Mouse (Mus musculus): ENCODE data around the gene Mfrp.

- no peak for TF ChIP-seq POLR2A (IDR thresholded peaks at IDR 0.05; ENCODE audit: borderline replicate concordance, control insufficient read depth, low read depth, low read length)
- no peak for TF ChIP-seq CTCF (IDR thresholded peaks at IDR 0.05; ENCODE audit: control insufficient read depth, insufficient read depth, low read length)
Measured at GRCm38 (mm10) chr9:44135731-44136411, 34.3 kb downstream of the Mfrp start.

All from bone marrow, adult 2 months (tissue).